Mouse (Mus musculus): ENCODE measurements around the gene Tgfb2.

Gene Tgfb2

DNA sequence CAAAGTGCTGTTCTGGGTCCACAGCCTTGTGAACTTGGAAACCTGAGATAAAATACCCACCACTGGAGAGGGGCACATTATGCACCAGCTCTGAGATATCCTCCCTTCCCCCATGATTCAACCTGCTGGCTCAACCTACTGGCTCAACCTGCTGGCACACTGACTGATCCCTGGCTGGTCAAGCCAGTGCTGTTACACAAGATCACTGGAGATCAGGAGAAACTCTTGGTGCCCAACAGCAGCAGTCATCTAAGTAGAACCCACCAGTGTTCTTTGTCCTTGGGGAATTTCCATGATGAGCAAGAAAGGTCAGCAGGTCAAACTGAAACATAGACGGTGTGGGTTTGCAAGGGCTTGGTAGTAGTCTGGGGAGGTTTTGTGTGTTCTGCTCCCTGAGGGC, 49.6 kb downstream of the Tgfb2 start:
- DNase-seq (ENCODE audit: low spot score), result no peak

DNA sequence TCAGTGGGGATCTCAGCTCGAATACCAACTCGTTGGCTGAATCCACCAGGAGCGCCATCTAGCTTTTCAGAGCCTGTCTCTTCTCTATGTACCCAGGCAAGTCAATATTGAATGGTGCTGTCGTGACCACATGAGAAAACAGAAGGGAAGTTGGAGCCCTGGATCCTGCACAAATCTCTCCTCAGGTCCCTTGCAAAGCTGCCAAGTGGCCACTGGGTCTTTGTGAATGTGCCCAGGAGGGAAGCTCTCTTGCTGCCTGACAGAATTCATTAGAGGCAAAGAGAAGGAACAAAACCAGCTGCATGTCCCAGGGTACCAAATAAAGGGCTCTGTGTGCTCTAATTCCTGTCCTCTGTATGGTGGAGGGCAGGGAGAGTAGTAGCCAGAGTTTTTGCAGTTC, 50.7 kb downstream of the Tgfb2 start:
- DNase-seq (ENCODE audit: low spot score), result no peak

- no peak for DNase-seq (ENCODE audit: low spot score)
These were observed 53.6 kb downstream of the Tgfb2 start for GRCm38 (mm10) chr1:186652208-186652607.

DNA sequence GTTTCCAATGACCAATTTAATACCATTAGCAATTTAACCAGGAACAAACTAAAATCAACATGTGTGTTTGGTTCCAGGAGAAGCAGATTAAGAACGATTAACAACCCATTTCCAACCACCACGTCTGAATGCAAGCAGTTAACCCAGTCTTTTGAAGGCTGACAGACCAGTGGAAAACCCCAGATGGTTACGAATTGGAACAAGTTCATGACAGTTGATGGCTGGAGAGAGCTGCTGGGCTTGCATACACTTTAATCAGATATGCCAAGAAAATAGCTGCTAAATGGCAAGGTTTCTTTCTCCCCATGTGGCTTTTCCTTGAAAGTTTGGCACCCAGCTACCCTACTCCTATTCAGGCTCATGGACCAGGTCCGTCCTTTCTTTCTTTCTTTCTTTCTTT, 55.8 kb downstream of the Tgfb2 start:
- no peak for DNase-seq (ENCODE audit: low spot score)

GRCm38 (mm10) chr1:186637304-186638213, 68.2 kb downstream of the Tgfb2 start:
- DNase-seq (ENCODE audit: low spot score), result no peak

DNA sequence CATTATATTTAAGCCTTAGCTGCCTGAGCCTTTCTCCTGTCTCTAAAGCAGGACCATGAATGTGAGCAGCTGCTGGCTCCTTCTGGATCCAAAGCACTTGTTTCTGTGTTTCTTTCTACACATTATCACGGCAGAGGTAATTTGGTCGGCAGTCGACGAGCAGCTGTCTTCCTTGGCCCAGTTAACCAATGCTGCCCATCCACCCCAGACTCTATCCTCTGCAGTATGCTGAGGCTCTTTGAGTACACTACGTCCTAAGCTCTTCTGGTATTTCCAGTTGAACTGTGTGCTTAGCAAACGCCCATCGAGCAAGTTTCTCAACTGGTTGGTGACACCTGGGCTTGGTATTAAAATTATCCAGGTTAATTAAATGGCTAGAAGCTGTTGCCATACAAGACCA, 70.7 kb downstream of the Tgfb2 start:
- peak; percentile 31 for DNase-seq (ENCODE audit: low spot score)

GRCm38 (mm10) chr1:186631457-186631856, 74.3 kb downstream of the Tgfb2 start:
- no peak for DNase-seq (ENCODE audit: low spot score)

- no peak for DNase-seq (ENCODE audit: low spot score)
These were observed 74.8 kb downstream of the Tgfb2 start for GRCm38 (mm10) chr1:186630971-186631370.

GRCm38 (mm10) chr1:186627451-186627995, 78.3 kb downstream of the Tgfb2 start:
- peak; percentile 15 for DNase-seq (ENCODE audit: low spot score)

- DNase-seq (ENCODE audit: low spot score), result no peak
These were observed 81.3 kb downstream of the Tgfb2 start for GRCm38 (mm10) chr1:186624474-186624873.

- no peak for DNase-seq (ENCODE audit: low spot score)
These were observed 84.0 kb downstream of the Tgfb2 start for GRCm38 (mm10) chr1:186621812-186622211.

GRCm38 (mm10) chr1:186618285-186618684, 87.5 kb downstream of the Tgfb2 start:
- peak; percentile 69 for DNase-seq (ENCODE audit: low spot score)

DNA sequence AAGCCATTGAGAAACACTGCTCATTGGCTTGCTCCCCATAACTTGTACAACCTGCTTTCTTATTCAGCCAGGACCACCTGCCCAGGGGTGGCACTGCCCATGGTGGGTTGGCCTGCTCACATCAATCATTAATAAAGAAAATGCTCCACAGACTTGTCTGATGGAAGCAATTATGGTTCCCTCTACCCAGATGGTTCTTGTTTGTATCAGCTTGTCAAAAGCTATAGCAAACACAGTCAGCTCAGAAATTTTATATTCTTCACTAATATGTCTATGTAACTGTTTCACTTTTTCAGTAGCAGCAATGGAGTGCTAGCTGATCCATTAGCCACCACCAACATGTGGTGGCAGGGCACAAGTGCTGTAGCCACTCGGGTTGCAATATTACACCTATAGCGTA, 94.4 kb downstream of the Tgfb2 start:
- no peak for DNase-seq (ENCODE audit: low spot score)

- DNase-seq (ENCODE audit: low spot score), result no peak
These were observed 95.3 kb downstream of the Tgfb2 start for GRCm38 (mm10) chr1:186610481-186610880.

DNA sequence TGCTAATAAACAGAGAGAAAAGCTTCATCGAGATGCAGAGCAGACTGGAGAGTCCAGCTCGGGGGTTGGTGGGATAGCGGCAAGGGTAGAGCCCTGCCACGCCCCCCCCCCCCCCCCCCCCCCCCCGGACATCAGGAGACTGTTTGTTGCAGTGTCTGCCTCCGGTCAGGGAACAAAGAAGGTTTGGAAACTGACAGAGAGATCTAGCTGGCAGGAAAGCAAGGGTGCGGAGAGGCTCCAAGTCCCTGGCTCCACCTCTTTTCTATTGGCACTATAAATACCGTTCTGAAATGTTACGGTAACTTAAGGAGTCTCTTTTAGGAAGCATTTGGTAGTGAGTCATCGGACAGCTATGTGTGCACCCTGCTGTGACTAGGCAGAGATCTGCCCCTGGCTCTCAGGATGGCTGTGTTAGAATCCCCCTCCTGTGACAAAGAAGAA, 96.0 kb downstream of the Tgfb2 start:
- DNase-seq (ENCODE audit: low spot score), result peak; percentile 57

DNA sequence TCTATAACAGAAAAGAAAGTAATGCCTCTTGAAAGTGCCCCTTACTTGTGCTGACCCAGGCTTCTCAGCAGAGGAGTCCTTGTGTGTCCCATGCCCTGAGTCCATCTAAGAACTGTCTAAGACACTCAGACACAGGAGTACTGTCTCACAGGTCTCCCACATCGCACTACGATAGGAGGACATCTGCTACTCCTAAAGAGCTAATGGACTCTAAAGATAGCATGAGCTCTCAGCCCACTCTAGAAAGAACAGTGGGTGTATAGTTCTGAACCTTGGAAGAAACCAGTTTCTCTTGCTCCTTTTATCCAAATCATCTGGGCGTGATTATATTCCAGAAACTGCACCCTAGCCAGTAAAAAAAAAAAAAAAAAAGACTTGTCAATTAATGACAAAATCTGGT, 97.7 kb downstream of the Tgfb2 start:
- DNase-seq (ENCODE audit: low spot score), result no peak

GRCm38 (mm10) chr1:186605635-186606034, 100.2 kb downstream of the Tgfb2 start:
- DNase-seq (ENCODE audit: low spot score), result no peak

- DNase-seq (ENCODE audit: low spot score), result no peak
These were observed 101.7 kb downstream of the Tgfb2 start for GRCm38 (mm10) chr1:186604124-186604523.

DNA sequence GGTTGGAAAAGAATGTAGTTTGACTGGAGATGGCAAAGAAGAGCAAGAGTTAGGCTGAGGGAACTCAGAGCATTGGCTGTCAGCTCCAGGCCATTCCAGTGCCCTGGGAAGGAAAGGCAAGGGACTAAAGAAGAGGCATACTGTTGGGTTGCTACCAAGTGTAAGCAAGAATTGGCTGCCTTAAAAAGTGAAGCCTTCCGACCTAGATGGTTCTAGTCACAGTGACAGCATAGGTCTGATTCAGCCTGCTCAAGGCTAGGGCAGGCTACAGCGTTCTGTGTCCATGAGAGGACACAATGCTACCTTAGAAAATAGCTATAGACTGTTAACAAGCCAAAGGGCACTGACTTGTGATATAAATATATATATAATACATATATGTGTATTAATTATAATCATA, 117.6 kb downstream of the Tgfb2 start:
- no peak for DNase-seq (ENCODE audit: low spot score)

GRCm38 (mm10) chr1:186587065-186587804, 118.6 kb downstream of the Tgfb2 start:
- peak; percentile 6 for DNase-seq (ENCODE audit: low spot score)

- peak; percentile 10 for DNase-seq (ENCODE audit: low spot score)
These were observed 120.1 kb downstream of the Tgfb2 start for GRCm38 (mm10) chr1:186585571-186586164.

GRCm38 (mm10) chr1:186583933-186584332, 121.9 kb downstream of the Tgfb2 start:
- no peak for DNase-seq (ENCODE audit: low spot score)
